Mouse (Mus musculus) retina, adult 2 months (tissue): Measurements from ENCODE around the gene Ccr2.
"Not testable (repeated sequence)": the region's sequence is repeated elsewhere in the genome, so short reads cannot be mapped to it uniquely, and the experiment has no call there.

Experiments used
- DNase-seq: peaks from one replicate; pipeline ENCODE4 v3.0.0-alpha.2; 2012; ENCODE audit warnings: low read depth, low spot score

Ccr2 gene

DNA sequence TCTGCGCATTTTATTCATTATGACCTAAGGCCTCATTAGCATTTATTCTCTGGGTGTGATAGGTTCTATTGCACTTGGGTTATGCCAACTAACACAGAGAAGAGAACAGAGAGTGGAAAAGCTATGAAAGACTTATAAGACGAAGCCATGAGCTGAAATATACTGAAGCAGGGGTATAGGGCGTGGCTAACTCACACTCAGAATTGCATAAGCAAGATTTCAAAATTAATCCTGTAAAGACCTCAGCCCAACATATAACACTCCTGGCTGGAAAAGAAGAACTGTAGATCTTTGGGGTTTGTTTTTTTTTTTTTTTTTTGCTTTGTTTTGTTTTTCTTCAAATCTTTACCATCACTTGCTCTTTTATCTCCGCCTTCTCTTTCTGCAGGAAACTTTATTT lies at the start of gene Ccr2:
Gene Ccr2, plus strand, starts transcription at position 228 of the 400 bp plus-strand sequence.
- no peak for DNase-seq

DNA sequence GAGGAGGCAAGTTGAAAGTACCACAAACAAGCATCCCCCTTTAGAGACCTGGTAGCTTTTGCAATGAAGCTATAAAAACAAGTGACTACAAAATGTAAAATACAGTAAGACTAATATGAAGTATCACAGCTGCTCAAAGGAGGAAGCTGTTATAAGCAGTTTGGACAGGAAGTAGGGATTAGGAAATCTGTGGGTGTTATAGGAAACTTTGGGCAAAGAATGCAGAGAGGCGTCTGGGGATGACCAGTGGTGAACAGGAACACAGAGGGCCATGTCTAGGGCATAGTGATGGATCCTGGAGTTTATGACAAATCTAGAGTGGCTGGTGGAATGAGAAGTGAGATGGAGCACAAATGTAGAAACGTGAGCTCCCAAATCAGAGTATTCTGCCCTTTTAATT lies 48.2 kb upstream of the Ccr2 start:
- no peak for DNase-seq

DNA sequence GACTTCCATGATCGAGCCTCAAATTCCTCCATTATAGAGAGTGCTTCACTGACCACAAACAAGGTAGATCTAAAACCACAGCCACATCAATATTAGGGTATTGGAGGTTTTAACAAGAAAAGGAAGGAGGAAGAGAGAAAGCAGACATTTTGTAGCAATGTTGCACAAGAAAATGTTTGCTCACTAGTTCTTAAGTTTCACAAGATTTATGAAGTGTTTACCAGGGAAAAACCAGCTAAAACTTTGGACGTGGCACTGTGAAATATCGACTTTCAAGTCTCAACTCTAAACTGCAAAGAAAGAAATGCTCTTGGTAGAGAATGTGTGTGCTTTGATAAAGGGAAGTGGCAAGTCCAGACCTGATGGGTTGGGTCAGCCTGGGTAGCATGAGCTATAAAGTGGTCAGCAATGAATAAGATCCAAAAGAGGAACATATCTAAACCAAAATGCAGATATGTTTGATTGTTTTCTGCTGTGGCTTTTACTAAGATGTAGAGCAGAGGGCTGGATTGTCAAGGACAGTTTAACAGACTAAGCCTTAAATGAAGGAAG lies 45.5 kb upstream of the Ccr2 start:
- DNase-seq, result no peak

DNA sequence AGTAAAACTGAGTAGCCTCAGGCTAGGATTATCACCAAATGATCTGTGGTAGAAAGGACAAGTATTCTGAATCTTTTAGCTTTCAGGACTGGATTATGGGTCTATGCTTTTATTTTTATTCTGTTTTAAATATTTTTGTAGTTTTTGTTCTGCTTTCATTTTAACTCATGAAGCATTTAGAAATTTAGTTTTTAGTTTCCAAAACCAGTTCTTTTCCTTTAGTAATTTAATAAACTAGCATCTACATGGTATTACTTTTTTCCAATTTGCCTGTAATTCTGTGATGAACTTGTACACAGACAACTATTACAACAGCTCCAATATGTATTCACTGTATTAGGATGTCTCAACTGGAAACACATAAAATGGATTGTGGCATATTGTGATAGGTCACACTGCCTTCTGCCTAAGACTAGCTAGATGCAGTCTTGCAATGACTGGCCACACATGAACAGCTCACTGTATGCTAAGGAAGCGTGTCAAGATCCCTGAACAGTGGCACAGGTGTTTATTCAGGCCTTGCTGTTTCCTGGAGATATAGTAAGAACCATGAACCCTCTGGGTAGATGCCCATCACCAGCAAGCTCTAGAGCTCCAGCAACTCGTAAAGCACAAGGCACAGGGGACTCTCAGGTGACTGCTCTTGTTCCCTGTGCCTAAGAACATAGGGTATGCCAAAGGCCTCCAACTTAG lies 41.9 kb upstream of the Ccr2 start:
- no peak for DNase-seq

DNA sequence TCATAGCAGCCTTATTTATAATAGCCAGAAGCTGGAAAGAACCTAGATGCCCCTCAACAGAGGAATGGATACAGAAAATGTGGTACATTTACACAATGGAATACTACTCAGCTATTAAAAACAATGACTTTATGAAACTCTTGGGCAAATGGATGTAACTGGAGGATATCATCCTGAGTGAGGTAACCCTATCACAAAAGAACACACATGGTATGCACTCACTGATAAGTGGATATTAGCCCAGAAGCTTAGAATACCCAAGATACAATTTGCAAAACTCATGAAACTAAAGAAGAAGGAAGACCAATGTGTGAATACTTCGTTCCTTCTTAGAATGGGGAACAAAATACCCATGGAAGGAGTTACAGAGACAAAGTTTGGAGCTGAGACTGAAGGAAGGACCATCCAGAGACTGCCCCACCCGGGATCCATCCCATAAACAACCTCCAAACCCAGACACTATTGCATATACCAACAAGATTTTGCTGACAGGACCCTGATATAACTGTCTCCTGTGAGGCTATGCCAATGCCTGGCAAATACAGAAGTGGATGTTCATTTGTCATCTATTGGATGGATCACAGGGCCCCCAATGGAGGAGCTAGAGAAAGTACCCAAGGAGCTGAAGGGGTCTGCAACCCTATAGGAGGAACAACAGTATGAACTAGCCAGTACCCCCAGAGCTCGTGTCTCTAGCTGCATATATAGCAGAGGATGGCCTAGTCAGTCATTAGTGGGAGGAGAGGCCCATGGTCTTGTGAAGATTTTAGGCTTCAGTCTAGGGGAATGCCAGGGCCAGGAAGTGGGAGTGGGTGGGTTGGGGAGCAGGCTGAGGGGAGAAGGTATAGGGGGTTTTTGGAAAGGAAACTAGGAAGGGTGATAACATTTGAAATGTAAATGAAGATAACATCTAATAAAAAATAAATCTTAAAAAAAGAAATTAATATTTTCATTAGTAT lies 40.0 kb upstream of the Ccr2 start:
- DNase-seq, result not testable (repeated sequence)

DNA sequence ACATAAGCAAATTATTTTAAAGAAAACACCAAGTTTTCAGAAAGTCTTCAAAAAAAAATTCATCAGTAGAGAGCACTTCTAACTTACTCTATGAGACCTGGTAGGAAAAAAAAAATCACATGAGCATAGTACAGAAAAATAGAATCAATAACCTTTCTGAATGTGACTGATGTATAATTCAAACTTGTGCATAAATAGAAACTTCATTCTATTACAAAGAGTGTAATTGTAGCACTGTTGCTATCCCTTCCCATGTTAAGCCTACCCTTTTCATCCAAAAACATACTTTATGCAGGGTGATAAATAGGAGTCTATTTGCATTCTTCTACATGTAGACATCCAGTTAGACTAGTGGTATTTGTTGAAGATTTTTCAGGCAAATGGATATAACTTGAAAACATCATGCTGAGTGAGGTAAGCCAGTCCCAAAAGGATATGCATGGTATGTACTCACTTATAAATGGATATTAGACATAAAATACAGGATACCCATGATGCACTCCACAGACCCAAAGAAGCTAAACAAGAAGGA lies 35.1 kb upstream of the Ccr2 start:
- no peak for DNase-seq

DNA sequence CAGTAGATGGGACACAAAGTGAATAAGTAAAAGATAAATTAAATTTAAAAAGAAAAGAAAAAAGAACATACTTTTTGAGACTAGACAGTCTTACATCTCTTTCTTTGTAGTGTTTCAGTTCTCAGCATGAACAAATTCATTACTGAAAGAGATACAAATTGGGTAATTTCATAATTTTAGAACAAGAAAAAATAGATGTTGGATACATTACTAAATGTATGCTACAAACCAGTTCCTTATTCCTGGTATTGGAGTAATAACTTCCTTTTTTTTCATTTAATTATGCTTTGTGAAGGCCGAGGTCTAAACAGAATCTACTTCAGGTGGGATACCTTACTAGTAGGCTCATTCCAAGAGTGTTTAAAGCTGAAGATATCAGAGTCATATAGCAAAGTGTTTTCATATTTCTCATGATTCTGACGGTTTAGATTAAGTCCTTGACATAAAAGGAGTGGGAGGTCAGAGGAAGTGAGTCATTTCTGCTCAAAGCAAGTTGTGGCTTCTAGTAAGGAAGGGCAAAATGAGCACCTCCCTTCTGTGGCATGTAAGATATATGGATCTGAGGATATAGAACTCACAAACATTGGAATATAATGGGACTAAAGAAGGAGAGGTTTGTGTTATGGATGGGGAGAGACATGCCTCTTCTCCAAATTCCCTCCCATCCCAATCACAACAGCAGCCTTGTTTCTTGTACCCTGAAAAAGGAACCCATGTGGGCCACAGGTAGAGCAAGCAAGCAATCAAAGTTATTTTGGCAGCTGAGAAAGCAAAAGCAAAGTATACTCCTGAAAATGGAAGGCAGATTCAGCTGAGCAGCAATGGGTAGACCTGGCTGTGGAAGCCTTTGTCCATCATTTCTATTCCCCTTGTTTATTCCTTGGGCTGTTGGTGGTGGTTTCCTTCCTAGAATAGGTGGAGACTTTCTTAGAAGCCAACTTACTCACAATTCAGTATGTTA lies 33.4 kb upstream of the Ccr2 start:
- no peak for DNase-seq

DNA sequence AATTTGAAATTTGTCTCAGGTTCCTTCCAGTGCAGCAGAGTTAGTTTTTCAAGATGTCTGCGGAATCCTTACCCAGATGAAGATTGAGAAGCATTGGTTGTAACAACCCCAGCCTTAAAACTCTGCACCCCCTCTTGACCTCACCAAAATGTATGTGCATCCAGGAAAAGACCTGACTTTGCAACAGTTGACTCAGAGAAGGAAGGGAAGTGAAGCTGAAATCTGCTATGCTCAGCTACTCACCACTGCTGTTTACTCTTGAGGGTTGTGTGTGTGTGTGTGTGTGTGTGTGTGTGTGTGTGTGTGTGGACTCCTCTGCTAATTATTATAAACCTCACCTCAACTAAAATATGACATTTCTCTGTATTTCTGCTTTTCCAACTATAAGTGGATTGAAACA lies 30.2 kb upstream of the Ccr2 start:
- DNase-seq, result no peak

DNA sequence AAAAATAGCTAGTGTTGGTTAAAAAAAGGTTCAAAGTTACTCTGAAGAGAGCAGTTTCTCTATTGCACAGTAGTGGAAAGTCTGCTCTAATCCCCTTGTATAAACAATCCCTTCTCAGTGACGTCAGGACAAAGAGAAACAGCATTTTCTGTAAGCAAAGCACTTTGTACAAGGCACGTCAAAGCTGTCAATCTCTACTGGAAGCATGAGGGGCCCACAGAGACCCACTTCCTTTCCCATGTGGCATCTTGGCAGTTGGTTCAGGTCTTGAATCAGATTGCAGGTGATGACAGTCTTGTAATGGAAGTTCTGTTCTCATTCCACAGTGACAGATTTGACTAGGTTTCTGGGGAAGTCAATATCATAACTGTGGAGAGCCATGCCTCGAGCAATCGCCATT lies 21.9 kb upstream of the Ccr2 start:
- DNase-seq, result no peak

DNA sequence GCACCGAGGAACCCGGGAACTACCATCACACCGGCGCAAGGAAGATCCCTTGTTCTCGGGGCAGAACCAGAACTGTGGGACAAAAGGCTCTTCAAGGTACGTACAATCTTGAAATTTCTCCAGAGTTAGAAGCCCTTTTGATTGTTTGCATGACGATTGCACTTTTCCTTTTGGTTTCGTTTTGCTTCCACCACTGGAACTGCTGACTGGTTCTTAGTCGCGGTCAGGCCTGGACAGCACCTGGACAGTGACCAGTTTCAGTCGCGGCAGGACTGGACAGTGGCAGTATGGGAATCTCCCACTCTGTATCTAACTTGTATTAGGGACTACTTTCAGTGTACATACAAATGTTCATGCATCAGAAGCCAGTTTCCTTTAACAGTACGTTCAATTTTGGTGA lies 21.3 kb upstream of the Ccr2 start:
- DNase-seq, result not testable (repeated sequence)

DNA sequence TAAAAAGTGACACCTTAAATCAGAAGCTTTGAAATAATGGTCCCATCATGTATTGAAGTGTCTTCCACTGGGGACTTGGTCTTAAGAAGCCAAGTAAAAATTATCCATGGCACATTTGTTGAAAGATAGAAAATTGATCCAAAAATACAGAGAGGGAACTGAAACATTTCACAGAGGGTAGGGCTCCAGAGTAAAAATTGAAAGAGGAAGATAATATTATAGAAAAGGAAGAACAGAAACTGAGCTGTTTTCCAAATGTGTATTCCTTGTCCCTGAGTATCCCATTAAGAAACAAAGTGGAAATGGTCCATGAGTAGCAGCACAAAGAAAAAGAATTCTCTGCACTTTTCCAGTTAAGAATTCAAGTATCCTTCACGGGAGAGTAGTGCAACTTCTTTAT lies 11.3 kb upstream of the Ccr2 start:
- no peak for DNase-seq

DNA sequence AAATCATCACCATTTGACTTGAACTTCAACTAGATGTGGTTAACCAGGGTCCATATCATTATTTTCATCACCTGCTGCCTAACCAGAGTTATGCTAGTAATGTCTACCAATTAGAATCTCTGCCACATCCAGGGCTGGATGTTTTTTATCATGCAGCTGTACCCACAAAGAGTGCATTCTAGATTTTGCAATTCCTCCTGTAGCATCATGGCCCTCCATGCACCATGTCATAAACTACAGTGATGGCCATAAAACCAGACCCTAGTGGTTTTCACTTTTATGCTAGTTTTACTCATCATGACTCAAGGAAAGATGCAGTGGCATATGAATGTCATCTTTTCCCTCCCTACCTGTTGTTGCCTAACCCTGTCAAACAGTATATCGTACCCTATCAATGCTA lies 2.6 kb upstream of the Ccr2 start:
- DNase-seq, result no peak

DNA sequence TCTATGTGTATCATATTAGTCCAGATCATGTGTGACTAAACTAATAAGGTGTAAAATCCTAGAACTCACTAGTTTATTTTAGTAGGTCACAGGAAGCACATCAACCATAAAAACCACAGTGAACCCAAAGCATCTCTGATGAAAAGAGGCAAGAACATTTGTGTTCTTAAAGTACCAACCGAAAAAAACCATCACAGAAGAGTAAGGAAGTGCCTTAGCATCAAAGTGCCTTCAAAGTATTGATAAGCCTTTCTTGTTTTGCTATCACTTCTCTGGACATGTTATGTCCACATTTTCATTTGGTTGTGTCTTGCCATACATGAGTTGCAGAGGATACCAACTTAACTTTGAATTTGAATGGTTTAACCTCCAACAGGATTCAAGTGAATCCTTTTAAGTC lies 1.4 kb upstream of the Ccr2 start:
- DNase-seq, result no peak

DNA sequence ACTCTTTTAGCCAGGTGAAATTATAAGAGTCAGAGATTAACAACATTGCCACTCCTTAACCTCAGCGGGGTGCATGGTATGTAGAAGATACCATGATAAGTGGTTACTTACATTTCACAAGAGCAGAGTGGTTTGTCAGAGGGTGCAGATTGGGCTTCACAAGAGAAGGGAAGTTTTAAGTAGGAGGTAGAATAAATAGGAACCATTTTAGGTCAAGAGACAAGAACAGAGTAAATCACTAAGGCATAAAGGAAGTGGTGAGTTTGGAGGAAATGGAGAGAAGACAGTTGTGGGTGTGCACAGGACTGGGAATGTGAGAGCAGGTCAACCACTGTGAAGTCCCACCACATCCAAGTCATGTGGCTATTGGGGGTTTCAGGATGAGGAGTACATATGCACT lies 1.4 kb downstream of the Ccr2 start:
- DNase-seq, result no peak

DNA sequence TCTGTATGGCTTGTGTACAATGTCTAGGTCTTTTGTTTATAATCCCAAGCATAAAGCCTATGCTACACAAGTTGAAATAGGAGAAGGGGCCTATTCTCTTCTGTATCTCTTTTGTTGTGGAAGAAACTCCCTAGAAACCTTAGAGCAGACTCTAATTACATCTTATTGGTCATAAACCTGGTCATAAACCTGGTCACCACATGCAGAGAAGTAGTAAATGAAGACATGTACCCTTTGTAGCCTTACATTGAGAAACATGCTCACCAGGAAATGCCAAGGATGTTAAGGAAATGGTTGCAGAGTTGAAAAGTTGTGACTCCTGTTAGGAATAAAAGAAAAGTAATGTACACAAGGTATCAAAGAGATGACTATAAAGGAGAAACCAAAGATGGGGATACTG lies 3.4 kb downstream of the Ccr2 start:
- no peak for DNase-seq

DNA sequence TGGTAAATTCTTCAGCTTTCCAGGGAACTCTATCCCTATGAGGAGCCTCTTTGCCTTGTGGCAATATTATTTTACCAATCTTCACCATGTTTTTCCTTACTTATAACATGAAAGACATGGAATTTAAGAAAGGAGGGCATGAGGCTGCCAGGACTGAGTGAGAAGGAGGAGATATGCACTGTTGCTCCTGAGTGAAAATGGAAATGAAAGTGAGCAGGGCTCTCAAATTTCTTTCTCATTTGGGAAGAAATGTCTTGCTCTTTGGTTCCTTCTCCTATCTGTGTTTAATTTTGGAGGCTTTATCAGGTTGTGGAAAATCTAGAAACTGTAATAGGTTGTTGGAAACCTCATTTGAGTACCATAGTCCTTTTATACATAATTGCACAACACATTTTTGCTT lies 5.5 kb downstream of the Ccr2 start:
- no peak for DNase-seq

DNA sequence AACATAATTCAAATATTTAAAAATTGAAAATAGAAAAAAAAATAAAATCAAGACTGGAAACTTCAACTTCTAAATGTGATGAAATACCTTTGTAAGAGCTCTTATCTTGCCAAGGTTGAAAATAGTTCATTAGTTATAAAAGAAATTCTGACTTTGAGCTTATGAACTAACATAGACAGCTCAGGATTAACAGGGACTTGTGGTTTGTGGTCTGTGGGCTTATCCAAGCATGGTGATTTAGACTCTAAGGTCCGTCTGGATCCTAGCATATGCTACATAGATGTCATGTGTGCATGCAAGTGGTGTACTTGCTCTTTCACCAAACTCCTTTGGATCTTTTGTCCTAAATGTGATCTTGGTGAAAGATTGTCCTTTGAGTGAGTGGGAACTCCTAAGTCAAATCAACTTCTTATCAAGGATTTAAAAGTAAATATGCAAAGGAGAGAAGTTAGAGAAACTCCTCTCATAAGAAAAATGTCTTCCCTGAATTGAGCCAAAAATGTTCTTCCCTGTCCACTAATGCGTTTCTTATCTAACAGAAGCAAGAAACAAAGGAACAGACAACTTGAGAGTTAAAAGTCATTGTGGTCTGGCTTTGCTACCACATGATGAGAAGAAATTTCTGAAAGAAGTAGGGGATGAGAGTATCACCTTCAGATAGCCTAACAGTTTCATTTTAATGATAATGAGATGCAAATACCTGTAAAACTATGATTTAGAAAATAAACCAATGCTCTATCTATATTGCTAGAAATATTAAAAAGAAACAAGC lies 6.8 kb downstream of the Ccr2 start:
- no peak for DNase-seq

DNA sequence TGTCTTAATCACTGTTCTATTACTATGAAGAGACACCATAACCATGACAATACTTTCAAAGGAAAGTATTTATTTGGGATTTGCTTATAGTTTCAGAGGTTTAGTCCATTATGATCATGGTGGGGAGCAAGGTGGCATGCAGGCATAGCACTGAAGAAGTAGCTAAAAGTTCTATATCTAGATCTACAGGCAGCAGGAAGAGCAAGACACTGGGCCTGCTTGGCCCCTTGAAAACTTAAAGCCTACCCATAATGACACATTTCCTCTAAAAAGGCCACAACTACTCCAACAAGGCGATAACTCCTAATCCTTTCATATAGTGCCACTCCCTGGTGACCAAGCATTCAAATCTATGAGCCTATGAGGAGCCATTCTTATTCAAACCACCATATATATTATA lies 10.2 kb downstream of the Ccr2 start:
- no peak for DNase-seq

DNA sequence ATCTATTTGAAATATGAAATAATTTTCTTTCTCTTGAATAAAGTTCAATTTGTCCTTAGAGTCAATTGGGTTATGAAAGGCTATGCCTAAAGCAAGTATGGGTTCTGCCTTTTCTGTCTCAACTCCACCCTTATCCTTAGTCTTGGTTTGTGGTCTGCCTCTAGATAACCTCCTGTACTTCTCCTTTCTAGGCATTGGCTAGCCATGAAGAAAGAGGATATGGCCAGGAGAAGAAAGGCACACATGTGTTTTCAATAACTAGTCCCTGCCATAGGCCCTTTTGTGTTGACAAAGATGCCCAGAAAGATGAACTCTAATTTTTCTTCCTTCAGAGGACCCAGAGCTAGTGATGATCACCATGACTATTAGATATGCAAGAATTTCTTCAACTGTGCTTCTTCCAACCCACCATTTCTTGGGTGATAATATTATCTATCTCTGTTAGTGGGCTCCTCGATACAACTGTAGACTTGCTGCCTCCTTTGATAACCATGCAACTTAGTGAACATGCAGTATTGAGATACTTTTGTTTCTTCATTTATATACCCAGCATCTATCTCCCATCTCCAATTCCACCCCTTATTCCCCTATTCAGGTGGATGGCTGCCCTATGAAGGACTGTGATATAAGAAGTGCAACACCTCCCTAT lies 11.0 kb downstream of the Ccr2 start:
- no peak for DNase-seq

DNA sequence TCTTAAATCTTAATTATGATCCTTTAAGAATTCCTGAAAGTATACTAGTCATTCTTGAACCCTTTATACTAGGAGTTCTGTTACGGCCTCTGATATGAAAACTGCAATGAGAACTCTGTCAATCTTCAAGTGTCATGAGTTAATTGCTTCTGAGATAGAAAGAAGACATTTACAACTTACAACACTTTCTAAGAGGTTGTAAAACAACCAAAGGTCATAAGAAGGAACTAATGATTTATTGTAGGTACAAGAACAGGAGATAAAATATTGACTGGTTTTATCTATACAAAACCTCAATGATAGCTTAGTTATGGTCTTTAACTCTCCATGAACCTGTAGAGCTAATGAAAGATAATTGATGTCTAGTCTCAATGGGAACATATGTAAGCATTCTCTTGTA lies 12.0 kb downstream of the Ccr2 start:
- no peak for DNase-seq
